Mouse (Mus musculus) right cerebral cortex, adult 2 months (tissue): ENCODE results near the gene Timm29.
"Not testable (repeated sequence)": the region's sequence is repeated elsewhere in the genome, so short reads cannot be mapped to it uniquely, and the experiment has no call there.

Source experiments
- DNase-seq, 2 experiments: peaks; one replicate each; pipeline ENCODE4 v3.0.0; 2021 to 2022; ENCODE audit warnings: low spot score in 2 of 2

The Timm29 gene

GRCm38 (mm10) chr9:21578226-21578625, 14.3 kb upstream of the Timm29 start:
- no peak for DNase-seq

- no peak for DNase-seq
These were observed 7.1 kb upstream of the Timm29 start for GRCm38 (mm10) chr9:21585401-21585800.

- no peak for DNase-seq
These were observed 4.7 kb upstream of the Timm29 start for GRCm38 (mm10) chr9:21587678-21588349.

GRCm38 (mm10) chr9:21588350-21588749, 4.2 kb upstream of the Timm29 start:
- no peak for DNase-seq

GRCm38 (mm10) chr9:21589538-21589937, 3.0 kb upstream of the Timm29 start:
- no peak for DNase-seq

- no peak for DNase-seq
These were observed 1.2 kb upstream of the Timm29 start for GRCm38 (mm10) chr9:21591127-21591830.

GRCm38 (mm10) chr9:21591831-21592702, 455 bp upstream of the Timm29 start:
- DNase-seq = no peak

DNA sequence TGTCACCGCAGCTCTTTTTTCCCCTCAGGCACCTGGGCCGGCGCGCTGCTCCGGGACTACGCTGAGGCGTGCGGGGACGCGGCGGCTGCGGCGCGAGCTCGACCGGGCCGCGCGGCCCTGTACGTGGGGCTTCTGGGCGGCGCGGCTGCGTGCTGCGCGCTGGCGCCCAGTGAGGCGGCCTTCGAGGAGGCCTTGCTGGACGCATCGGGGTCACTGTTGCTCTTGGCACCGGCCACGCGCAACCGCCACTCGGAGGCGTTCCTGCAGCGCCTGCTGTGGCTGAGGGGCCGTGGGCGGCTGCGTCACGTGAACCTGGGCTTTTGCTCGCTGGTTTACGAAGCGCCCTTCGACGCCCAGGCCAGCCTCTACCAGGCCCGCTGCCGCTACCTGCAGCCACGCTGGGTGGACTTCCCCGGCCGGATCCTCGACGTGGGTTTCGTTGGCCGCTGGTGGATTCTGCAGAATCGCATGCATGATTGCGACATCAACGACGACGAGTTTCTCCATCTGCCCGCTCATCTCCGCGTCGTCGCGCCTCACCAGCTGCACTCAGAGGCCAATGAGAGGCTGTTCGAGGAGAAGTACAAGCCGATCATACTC, 700 bp downstream of the Timm29 start:
- DNase-seq = peak; percentile 70 to 74

- not testable (repeated sequence) for DNase-seq
These were observed 1.8 kb downstream of the Timm29 start for GRCm38 (mm10) chr9:21594350-21594749.

DNA sequence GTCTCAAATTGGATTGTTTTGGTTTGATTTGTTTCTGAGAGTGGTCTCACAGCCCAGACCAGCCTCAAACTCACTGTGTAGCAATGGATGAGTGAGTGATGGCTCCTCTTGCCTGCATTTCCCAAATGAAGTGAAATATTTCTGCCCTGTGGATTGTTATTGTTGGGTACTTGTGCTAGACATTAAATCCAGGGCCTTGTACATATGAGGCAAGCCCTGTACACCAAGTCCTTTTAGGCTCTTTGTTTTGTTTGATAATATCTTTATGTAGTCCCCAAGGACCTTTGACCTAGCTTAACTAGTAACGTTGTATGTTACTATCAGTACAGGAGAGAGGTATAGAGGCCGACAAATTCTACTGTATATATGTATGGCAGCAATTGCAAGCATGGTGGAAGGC, 2.3 kb downstream of the Timm29 start:
- no peak for DNase-seq

DNA sequence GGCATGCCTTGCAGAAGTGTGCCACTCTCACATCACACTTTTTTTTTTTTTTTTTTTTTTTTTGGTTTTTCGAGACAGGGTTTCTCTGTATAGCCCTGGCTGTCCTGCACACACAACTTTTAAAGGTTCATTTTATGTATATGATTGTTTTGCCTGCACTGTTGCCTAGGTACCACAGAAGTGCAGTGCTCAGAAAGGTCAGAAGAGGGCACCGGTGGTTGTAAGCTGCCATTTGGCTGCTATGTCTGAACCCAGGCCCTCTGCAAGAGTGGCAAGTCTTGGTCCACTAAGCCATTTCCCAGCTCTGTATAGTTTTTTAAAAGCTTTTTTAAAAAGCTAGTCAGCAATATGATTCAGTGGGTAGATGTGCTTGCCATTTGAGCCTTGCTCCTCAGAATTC, 5.7 kb downstream of the Timm29 start:
- DNase-seq = no peak

GRCm38 (mm10) chr9:21600186-21600585, 7.7 kb downstream of the Timm29 start:
- no peak for DNase-seq

DNA sequence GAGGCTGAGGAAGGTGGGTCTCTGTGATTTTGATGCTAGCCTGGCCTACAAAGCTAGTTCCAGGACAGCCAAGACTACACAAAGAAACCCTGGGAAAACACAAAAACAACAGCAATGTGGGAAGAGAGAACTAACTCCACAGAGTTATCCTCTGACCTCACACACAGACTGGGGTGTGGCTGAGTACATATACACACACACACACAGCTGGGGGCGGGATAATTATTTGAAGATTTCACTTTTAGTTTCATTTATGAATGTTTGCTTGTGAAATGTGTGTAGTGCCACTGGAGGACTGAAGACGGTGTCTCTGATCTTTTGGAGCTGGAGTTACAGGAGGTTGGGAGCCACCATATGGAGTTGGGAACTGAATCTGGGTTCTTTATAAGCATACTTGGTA, 8.6 kb downstream of the Timm29 start:
- no peak for DNase-seq

- DNase-seq = peak; percentile 76 to 77
These were observed 9.3 kb downstream of the Timm29 start for GRCm38 (mm10) chr9:21601722-21602399.

DNA sequence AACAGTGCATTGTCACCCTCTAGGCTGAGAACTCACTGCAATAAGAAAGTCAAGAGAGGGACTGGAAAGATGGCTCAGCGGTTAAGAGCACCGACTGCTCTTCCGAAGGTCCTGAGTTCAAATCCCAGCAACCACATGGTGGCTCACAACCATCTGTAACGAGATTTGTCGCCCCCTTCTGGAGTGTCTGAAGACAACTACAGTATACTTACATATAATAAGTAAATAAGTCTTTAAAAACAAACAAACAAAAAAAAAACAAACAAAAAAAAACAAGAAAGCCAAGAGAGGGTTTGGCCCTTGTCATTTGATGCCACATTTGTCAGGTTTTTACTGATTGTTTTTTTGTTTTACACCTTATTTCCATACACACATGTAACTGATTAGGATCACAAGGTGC, 11.6 kb downstream of the Timm29 start:
- DNase-seq = no peak

DNA sequence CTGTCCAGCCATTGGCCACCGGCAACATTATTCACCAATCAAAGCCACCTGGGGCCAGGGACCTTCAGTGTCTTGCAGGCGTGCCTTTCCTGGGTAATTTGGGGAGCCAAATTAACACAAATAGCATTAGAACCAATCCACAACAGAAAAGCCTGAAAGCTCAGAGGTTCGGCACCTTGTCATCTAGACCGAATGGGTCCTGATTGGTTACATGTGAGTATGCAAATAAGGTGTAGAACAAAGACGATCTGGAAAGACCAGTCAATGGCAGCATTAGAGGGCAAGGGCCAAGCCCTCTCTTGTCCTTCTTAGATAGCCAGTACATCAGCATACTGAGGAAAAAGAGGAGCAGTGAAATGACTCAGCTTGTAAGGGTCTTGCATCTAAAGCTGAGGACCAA, 13.3 kb downstream of the Timm29 start:
- no peak for DNase-seq

GRCm38 (mm10) chr9:21606648-21607047, 14.1 kb downstream of the Timm29 start:
- DNase-seq = no peak

DNA sequence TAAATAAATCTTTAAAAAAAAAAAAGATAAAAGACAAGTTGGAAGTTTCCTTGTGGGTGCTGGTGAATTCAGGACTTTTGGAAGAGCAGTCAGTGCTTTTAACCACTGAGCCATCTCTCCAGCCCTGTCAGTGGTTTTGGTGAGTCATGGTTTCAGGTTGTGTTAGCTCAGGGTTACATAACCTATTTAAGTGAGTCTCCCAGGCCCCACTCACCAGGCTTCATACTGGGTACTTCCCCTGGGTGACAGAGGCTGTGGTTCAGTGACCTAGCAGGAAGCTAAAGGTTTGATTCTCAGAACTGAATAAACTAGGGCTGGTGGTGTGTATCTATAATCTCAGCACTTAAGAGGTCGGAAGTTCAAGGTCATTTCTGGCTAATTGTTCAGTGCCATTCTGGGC, 17.3 kb downstream of the Timm29 start:
- DNase-seq = no peak

GRCm38 (mm10) chr9:21614864-21615616, 22.5 kb downstream of the Timm29 start:
- no peak for DNase-seq

DNA sequence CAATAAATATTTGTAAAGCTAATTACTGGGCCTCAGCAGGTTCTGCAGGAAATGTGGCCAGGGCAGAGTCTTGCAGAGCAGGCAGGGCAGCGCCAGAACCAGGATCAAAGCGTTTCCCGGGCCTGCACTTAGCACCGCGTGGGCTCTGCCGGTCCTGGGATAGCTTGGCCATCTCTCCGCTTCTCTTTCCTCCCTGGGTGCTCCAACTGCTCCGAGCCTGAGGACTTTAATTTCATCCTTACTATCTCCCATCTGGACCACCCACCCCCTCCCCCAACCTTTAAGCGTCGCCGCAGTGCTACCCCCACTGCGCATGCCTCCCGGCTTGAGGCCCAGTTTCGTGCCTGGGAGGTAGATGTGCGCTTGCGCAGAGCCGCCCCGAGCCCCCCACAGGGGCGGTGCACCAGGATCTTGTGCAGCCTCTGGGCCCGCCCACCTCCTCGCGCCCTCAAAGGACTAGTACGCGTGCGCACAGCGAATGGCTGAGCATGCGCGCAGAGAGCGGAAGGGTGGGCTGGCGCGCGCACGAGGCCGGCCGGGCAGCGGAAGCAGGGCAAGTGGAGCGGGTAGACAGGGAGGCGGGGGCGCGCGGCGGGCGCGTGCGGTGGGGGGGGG, 23.2 kb downstream of the Timm29 start, which contains the start of gene Smarca4:
Gene Smarca4, plus strand, starts transcription at position 553 of the 615 bp plus-strand sequence.
- peak; percentile 100 for DNase-seq
